Mouse (Mus musculus) lung, postnatal 0 days (tissue): ENCODE measurements at regions not wholly inside any gene's neighbourhood (a gene's known extent, or its start where the extent isn't known, plus 50 kb on each side); places are given as distances from the start of the nearest gene placed in this dataset.

Experiments used
- ATAC-seq: fragments of 200-750 bp; cut with Nextera tagmentation; 2 replicates; pipeline ENCODE4 v1.8.0; 2017; ENCODE audit warnings: moderate library complexity
- DNase-seq: peaks from one replicate; pipeline ENCODE4 v3.0.0-alpha.2; 2016; ENCODE audit warnings: low spot score
- H3K27ac ChIP-seq: fragments of 300-500 bp; sonication (generic); 2 replicates; pipeline ENCODE4 v1.5.1; 2014; ENCODE audit warnings: antibody characterized with exemption, mild to moderate bottlenecking, low read length, mixed read lengths
- H3K27me3 ChIP-seq: fragments of 300-500 bp; sonication (generic); replicated peaks from 2 replicates; pipeline ENCODE4 v1.6.1; 2014; ENCODE audit warnings: low read length, mixed read lengths; ENCODE audit not compliant: insufficient read depth
- H3K36me3 ChIP-seq: fragments of 300-500 bp; sonication (generic); 2 replicates; pipeline ENCODE4 v1.6.1; 2014; ENCODE audit warnings: low read length, mixed read lengths; ENCODE audit not compliant: insufficient read depth
- H3K4me1 ChIP-seq: fragments of 300-500 bp; sonication (generic); 2 replicates; pipeline ENCODE4 v1.6.1; 2014; ENCODE audit warnings: antibody characterized with exemption, low read depth, low read length, mixed read lengths; ENCODE audit not compliant: insufficient read depth
- H3K4me2 ChIP-seq: fragments of 300-500 bp; sonication (generic); replicated peaks from 2 replicates; pipeline ENCODE4 v1.6.1; 2014; ENCODE audit warnings: low read depth, mild to moderate bottlenecking, low read length, moderate library complexity, mixed read lengths
- H3K4me3 ChIP-seq: fragments of 300-500 bp; sonication (generic); 2 replicates; pipeline ENCODE4 v1.5.1; 2014; ENCODE audit warnings: low read depth, low read length
- H3K9ac ChIP-seq: fragments of 300-500 bp; sonication (generic); replicated peaks from 2 replicates; pipeline ENCODE4 v1.6.1; 2014; ENCODE audit warnings: low read depth, mild to moderate bottlenecking
- H3K9me3 ChIP-seq: fragments of 300-500 bp; sonication (generic); 2 replicates; pipeline ENCODE4 v1.6.1; 2016; ENCODE audit warnings: low read length, mixed read lengths
- CTCF ChIP-seq: IDR thresholded peaks from 2 replicates; pipeline ENCODE4 v1.5.1; 2016; ENCODE audit warnings: antibody characterized with exemption, mild to moderate bottlenecking
- EP300 ChIP-seq: IDR thresholded peaks from 2 replicates; pipeline ENCODE4 v1.6.1; 2016; ENCODE audit warnings: antibody characterized with exemption, mild to moderate bottlenecking, control low read depth
- WGBS: fragments of 180-500 bp; shearing (Covaris S2); extraction: QIAGEN DNeasy Blood & Tissue Kit; methylation state at CpG from one replicate; pipeline ENCODE4 v1.1.7; 2014; 5-methylcytosine and 5-hydroxymethylcytosine counted together

- no peak overlapping the region for H3K4me3 ChIP-seq
- 79% methylated on average over 1 of the region's 1 CpGs for WGBS
These were observed 636.7 kb downstream of the Pkhd1 start for GRCm38 (mm10) chr1:19981189-19981588.

GRCm38 (mm10) chr1:19982791-19983190 lies 635.1 kb downstream of the Pkhd1 start:
- Histone ChIP-seq H3K4me2 (no peak overlapping the region), H3K4me1 (no peaks in the 10 kb centered on the region), H3K27me3 (no peaks in the 10 kb centered on the region), H3K4me3 (no peak overlapping the region), H3K27ac (no peak overlapping the region), H3K36me3 (no peaks in the 10 kb centered on the region), H3K9ac (no peak overlapping the region), H3K9me3 (no peaks in the 10 kb centered on the region)
- ATAC-seq (no peak), DNase-seq (peak; percentile 6)
- TF ChIP-seq EP300, result no peak
- 51% methylated on average over 3 of the region's 3 CpGs for WGBS

More at GRCm38 (mm10) chr1:19981189-19981588, 636.7 kb downstream of the Pkhd1 start:
- Histone ChIP-seq H3K9me3 (no peaks in the 10 kb centered on the region), H3K4me1 (no peaks in the 10 kb centered on the region), H3K27me3 (no peaks in the 10 kb centered on the region), H3K27ac (no peak overlapping the region), H3K36me3 (no peaks in the 10 kb centered on the region), H3K4me2 (no peak overlapping the region), H3K9ac (no peak overlapping the region)
- DNase-seq (no peak), ATAC-seq (no peak)
- TF ChIP-seq EP300 (no peak), CTCF (no peak)

- no peaks in the 10 kb centered on the region for H3K9me3 ChIP-seq
- WGBS, result 20% methylated on average over 2 of the region's 2 CpGs
- no peak for ATAC-seq
- H3K4me2 ChIP-seq, result no peak overlapping the region
- H3K36me3 ChIP-seq, result no peaks in the 10 kb centered on the region
- H3K9ac ChIP-seq, result no peak overlapping the region
- TF ChIP-seq EP300 (no peak), CTCF (no peak)
- H3K4me3 ChIP-seq, result no peak overlapping the region
- H3K27me3 ChIP-seq, result no peaks in the 10 kb centered on the region
- no peaks in the 10 kb centered on the region for H3K4me1 ChIP-seq
- DNase-seq, result no peak
- no peak overlapping the region for H3K27ac ChIP-seq
These were observed 634.4 kb downstream of the Pkhd1 start for GRCm38 (mm10) chr1:19983504-19983903.

GRCm38 (mm10) chr1:19989921-19990320 lies 627.9 kb downstream of the Pkhd1 start:
- Histone ChIP-seq H3K27me3 (no peaks in the 10 kb centered on the region), H3K4me3 (no peak overlapping the region), H3K4me1 (no peaks in the 10 kb centered on the region), H3K9ac (no peak overlapping the region), H3K27ac (no peak overlapping the region), H3K4me2 (no peak overlapping the region), H3K9me3 (no peaks in the 10 kb centered on the region), H3K36me3 (no peaks in the 10 kb centered on the region)
- TF ChIP-seq EP300 (no peak), CTCF (no peak)
- DNase-seq (no peak), ATAC-seq (no peak)
- WGBS, result 62% methylated on average over 4 of the region's 4 CpGs
